Mouse (Mus musculus) MEL (cell line): ENCODE measurements around the gene Gm38392. TPM values are rescaled to one million over a fixed set of nuclear protein-coding genes. Genes with fewer than 3 reads are reported as not detected.

Experiments used
- DNase-seq: peaks from one replicate; pipeline ENCODE4 v3.0.0; 2011; ENCODE audit warnings: low read depth, low spot score
- H3K27ac ChIP-seq: 2 replicates; pipeline ENCODE4 v1.5.1; 2012; ENCODE audit warnings: low read depth, mild to moderate bottlenecking, control low read depth, low read length, moderate library complexity; ENCODE audit not compliant: control insufficient read depth
- H3K27me3 ChIP-seq, 2 experiments: fragments of 150-350 bp in 1 of 2; sonication (generic) in 1 of 2; 2 replicates each; pipeline ENCODE4 v1.6.1; 2012; ENCODE audit warnings: low read length in 2 of 2, mild to moderate bottlenecking in 2 of 2, improper control_type of control experiment in 1 of 2, moderate library complexity in 1 of 2; ENCODE audit not compliant: insufficient read depth in 2 of 2, control insufficient read depth in 1 of 2
- H3K36me3 ChIP-seq, 2 experiments: 2 replicates each; pipeline ENCODE4 v1.6.1; 2012 to 2014; ENCODE audit warnings: low read length in 2 of 2, improper control_type of control experiment in 1 of 2, inconsistent platforms in 1 of 2, mild to moderate bottlenecking in 1 of 2; ENCODE audit not compliant: insufficient read depth in 2 of 2, control insufficient read depth in 1 of 2
- H3K4me1 ChIP-seq, 2 experiments: fragments of 150-350 bp in 1 of 2; sonication (generic) in 1 of 2; 2 replicates each; pipeline ENCODE4 v1.6.1; 2012; ENCODE audit warnings: low read length in 2 of 2, improper control_type of control experiment in 1 of 2, mild to moderate bottlenecking in 1 of 2; ENCODE audit not compliant: insufficient read depth in 2 of 2, control insufficient read depth in 1 of 2
- H3K4me3 ChIP-seq, 2 experiments: fragments of 150-350 bp in 1 of 2; sonication (generic) in 1 of 2; 2 replicates each; pipeline ENCODE4 v1.5.1; 2012; ENCODE audit warnings: low read depth in 2 of 2, low read length in 2 of 2, mild to moderate bottlenecking in 2 of 2, moderate library complexity in 2 of 2, control low read depth in 1 of 2, improper control_type of control experiment in 1 of 2; ENCODE audit not compliant: control insufficient read depth in 1 of 2, insufficient read depth in 1 of 2
- H3K79me2 ChIP-seq: 2 replicates; pipeline ENCODE4 v1.6.1; 2012; ENCODE audit warnings: mild to moderate bottlenecking, low read length, moderate library complexity; ENCODE audit not compliant: control insufficient read depth, poor library complexity, insufficient read depth
- H3K9ac ChIP-seq: 2 replicates; pipeline ENCODE4 v1.6.1; 2012; ENCODE audit warnings: low read depth, mild to moderate bottlenecking, control low read depth, low read length, moderate library complexity; ENCODE audit not compliant: control insufficient read depth, poor library complexity, severe bottlenecking
- H3K9me3 ChIP-seq: fragments of 150-350 bp; sonication (generic); replicated peaks from 2 replicates; pipeline ENCODE4 v1.6.1; 2012; ENCODE audit warnings: mild to moderate bottlenecking, low read length, improper control_type of control experiment, moderate library complexity; ENCODE audit not compliant: insufficient read depth
- BHLHE40 ChIP-seq: IDR thresholded peaks from 2 replicates; pipeline ENCODE4 v1.6.1; 2012; ENCODE audit warnings: low read depth, mild to moderate bottlenecking, inconsistent platforms, low read length, improper control_type of control experiment, borderline replicate concordance
- CHD1 ChIP-seq: IDR thresholded peaks from 2 replicates; pipeline ENCODE4 v1.6.1; 2012; ENCODE audit warnings: low read depth, mild to moderate bottlenecking, inconsistent platforms, low read length, improper control_type of control experiment
- CHD2 ChIP-seq: IDR thresholded peaks from 2 replicates; pipeline ENCODE4 v1.6.1; 2011; ENCODE audit warnings: low read length, improper control_type of control experiment
- CTCF ChIP-seq, 3 experiments: IDR thresholded peaks in 2 of 3; conservative IDR thresholded peaks in 1 of 3; 2 replicates each; pipeline ENCODE4 v1.5.1; 2011 to 2012; ENCODE audit warnings: low read length in 3 of 3, low read depth in 2 of 3, mild to moderate bottlenecking in 2 of 3, improper control_type of control experiment in 1 of 3, inconsistent platforms in 1 of 3, mixed read lengths in 1 of 3, moderate library complexity in 1 of 3; ENCODE audit not compliant: control insufficient read depth in 1 of 3, insufficient read depth in 1 of 3, poor library complexity in 1 of 3, severe bottlenecking in 1 of 3
- GATA1 ChIP-seq: IDR thresholded peaks from 2 replicates; pipeline ENCODE4 v1.6.1; 2011; ENCODE audit warnings: low read depth, low read length, improper control_type of control experiment
- HCFC1 ChIP-seq: IDR thresholded peaks from 2 replicates; pipeline ENCODE4 v1.6.1; 2012; ENCODE audit warnings: low read depth, mild to moderate bottlenecking, inconsistent platforms, low read length, improper control_type of control experiment, moderate library complexity
- JUND ChIP-seq: IDR thresholded peaks from 2 replicates; pipeline ENCODE4 v1.6.1; 2011; ENCODE audit warnings: low read depth, mild to moderate bottlenecking, improper control_type of control experiment, low read length
- KAT2A ChIP-seq: conservative IDR thresholded peaks from 2 replicates; pipeline ENCODE4 v1.6.1; 2012; ENCODE audit warnings: low read depth, low read length, improper control_type of control experiment, inconsistent platforms
- MAX ChIP-seq: IDR thresholded peaks from 2 replicates; pipeline ENCODE4 v1.6.1; 2011; ENCODE audit warnings: low read length, improper control_type of control experiment
- MYB ChIP-seq: IDR thresholded peaks from 2 replicates; pipeline ENCODE4 v1.6.1; 2011; ENCODE audit warnings: mild to moderate bottlenecking, low read depth, low read length, improper control_type of control experiment
- NELFE ChIP-seq: IDR thresholded peaks from 2 replicates; pipeline ENCODE4 v1.6.1; 2011; ENCODE audit warnings: low read depth, low read length, improper control_type of control experiment
- NRF1 ChIP-seq: IDR thresholded peaks from 2 replicates; pipeline ENCODE4 v1.6.1; 2014; ENCODE audit warnings: low read depth, mild to moderate bottlenecking, inconsistent platforms, low read length, improper control_type of control experiment, moderate library complexity; ENCODE audit not compliant: poor library complexity, insufficient read depth, severe bottlenecking
- POLR2A ChIP-seq, 2 experiments: IDR thresholded peaks; 2 replicates each; pipeline ENCODE4 v1.6.1; 2011 to 2012; ENCODE audit warnings: low read length in 2 of 2, mild to moderate bottlenecking in 2 of 2, control low read depth in 1 of 2, improper control_type of control experiment in 1 of 2, low read depth in 1 of 2, moderate library complexity in 1 of 2; ENCODE audit not compliant: control insufficient read depth in 1 of 2, insufficient read depth in 1 of 2, poor library complexity in 1 of 2
- POLR2AphosphoS2 ChIP-seq: IDR thresholded peaks from 2 replicates; pipeline ENCODE4 v1.6.1; 2011; ENCODE audit warnings: low read length, improper control_type of control experiment
- POLR2AphosphoS5 ChIP-seq: IDR thresholded peaks from 2 replicates; pipeline ENCODE4 v1.6.1; 2012; ENCODE audit warnings: low read depth, borderline replicate concordance, mild to moderate bottlenecking, inconsistent platforms, low read length, moderate library complexity, mixed read lengths
- RAD21 ChIP-seq: IDR thresholded peaks from 2 replicates; pipeline ENCODE4 v1.6.1; 2011; ENCODE audit warnings: mild to moderate bottlenecking, low read depth, low read length, improper control_type of control experiment
- RCOR1 ChIP-seq: IDR thresholded peaks from 2 replicates; pipeline ENCODE4 v1.6.1; 2012; ENCODE audit warnings: low read depth, mild to moderate bottlenecking, inconsistent platforms, low read length, improper control_type of control experiment
- TAL1 ChIP-seq: IDR thresholded peaks from 2 replicates; pipeline ENCODE4 v1.6.1; 2012; ENCODE audit warnings: mild to moderate bottlenecking, inconsistent platforms, low read length, moderate library complexity, mixed read lengths
- TBP ChIP-seq: IDR thresholded peaks from 2 replicates; pipeline ENCODE4 v1.8.0; 2011; ENCODE audit warnings: low read depth, low read length, improper control_type of control experiment
- TCF12 ChIP-seq: IDR thresholded peaks from 2 replicates; pipeline ENCODE4 v1.6.1; 2014; ENCODE audit warnings: low read depth, mild to moderate bottlenecking, inconsistent platforms, low read length, improper control_type of control experiment, moderate library complexity
- USF1 ChIP-seq: IDR thresholded peaks from 2 replicates; pipeline ENCODE4 v1.6.1; 2014; ENCODE audit warnings: low read depth, mild to moderate bottlenecking, inconsistent platforms, low read length, improper control_type of control experiment, moderate library complexity
- USF2 ChIP-seq, 2 experiments: IDR thresholded peaks; 2 replicates each; pipeline ENCODE4 v1.6.1; 2011 to 2012; ENCODE audit warnings: improper control_type of control experiment in 2 of 2, low read length in 2 of 2, borderline replicate concordance in 1 of 2, inconsistent platforms in 1 of 2, low read depth in 1 of 2, mild to moderate bottlenecking in 1 of 2; ENCODE audit not compliant: insufficient read depth in 1 of 2
- ZC3H11A ChIP-seq: IDR thresholded peaks from 2 replicates; pipeline ENCODE4 v1.6.1; 2012; ENCODE audit warnings: low read depth, mild to moderate bottlenecking, inconsistent platforms, low read length, improper control_type of control experiment
- ZMIZ1 ChIP-seq: IDR thresholded peaks from 2 replicates; pipeline ENCODE4 v1.6.1; 2012; ENCODE audit warnings: low read depth, mild to moderate bottlenecking, inconsistent platforms, low read length, improper control_type of control experiment, moderate library complexity
- ZNF384 ChIP-seq: IDR thresholded peaks from 2 replicates; pipeline ENCODE4 v1.6.1; 2012; ENCODE audit warnings: low read depth, mild to moderate bottlenecking, inconsistent platforms, low read length, improper control_type of control experiment
- polyA plus RNA-seq, 2 experiments: library from polyadenylated mRNA; stranded (reverse) in 1 of 2; unstranded in 1 of 2; fragments of >175 nt in 1 of 2; fragments of >200 nt in 1 of 2; gene quantifications; 2 replicates each; pipeline versions ENCODE4 v1.2.1 to v1.2.4; 2012; ENCODE audit warnings: low replicate concordance in 2 of 2, low read depth in 1 of 2; ENCODE audit not compliant: insufficient read length in 2 of 2, insufficient read depth in 1 of 2, missing spikeins in 1 of 2
- total RNA-seq: library from RNA; depleted of rRNA; stranded (reverse); fragments of 300-350 nt; gene quantifications from 2 replicates; pipeline ENCODE4 v1.2.3, GENCODE M21; 2012

The Gm38392 gene
- total and polyA plus RNA-seq, 3 experiments, result 0.69 to 0.84 TPM; not detected in 1

DNA sequence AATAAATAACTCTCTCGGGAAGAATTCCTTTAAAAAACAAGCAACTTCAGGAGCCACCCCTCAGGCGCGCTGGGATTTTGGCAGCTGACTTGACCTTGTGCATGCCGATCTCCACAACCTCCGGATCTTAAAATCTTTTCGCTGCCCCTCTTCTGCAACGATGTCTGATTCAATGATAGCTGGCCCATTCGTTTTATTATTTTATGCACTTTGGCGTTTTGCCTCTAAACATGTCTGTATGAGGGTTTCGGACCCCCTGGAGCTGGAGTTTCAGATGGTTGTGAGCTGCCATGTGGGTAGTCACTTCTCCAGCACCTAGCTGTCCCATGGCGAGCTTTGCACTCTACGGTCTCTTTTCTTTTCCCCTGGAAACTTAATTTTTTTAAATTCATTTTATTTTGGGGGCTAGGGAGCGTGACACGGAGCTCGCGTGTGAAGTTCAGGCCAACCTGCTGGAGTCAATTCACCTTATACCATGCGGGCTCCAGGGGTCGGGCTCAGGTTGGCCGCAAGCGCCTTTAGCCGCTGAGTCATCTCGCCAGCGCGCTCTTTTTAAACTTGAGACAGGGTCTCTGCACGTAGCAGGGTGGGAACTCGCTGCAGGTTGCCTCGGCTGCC, 48.5 kb upstream of the Gm38392 start (continued):
- TF ChIP-seq TBP (no peak), CHD1 (peak; percentile 92; the same call in 1 of the 2 replicates), USF2 (IDR thresholded peaks at IDR 0.05; ENCODE audit: borderline replicate concordance in 1 of 2, insufficient read depth in 1 of 2, low read depth in 1 of 2, low read length in 2 of 2) (no peak), BHLHE40 (no peak), MAX (peak; percentile 84), MYB (peak; percentile 33; the same call in 1 of the 2 replicates), NELFE (no peak), CHD2 (no peak), NRF1 (no peak), KAT2A (no peak), RCOR1 (no peak), RAD21 (no peak), ZMIZ1 (no peak), POLR2AphosphoS2 (no peak), TAL1 (no peak), ZC3H11A (no peak), GATA1 (0 out of 2 replicates have a peak, but pooled peaks have one; percentile 3), TCF12 (no peak), POLR2AphosphoS5 (no peak), POLR2A (IDR thresholded peaks at IDR 0.05; ENCODE audit: control insufficient read depth in 1 of 2, insufficient read depth in 1 of 2, low read depth in 1 of 2, low read length in 2 of 2, poor library complexity in 1 of 2) (no peak), JUND (0 out of 2 replicates have a peak, but pooled peaks have one; percentile 46)
- TF ChIP-seq, all 39 proteins: peak for 11

DNA sequence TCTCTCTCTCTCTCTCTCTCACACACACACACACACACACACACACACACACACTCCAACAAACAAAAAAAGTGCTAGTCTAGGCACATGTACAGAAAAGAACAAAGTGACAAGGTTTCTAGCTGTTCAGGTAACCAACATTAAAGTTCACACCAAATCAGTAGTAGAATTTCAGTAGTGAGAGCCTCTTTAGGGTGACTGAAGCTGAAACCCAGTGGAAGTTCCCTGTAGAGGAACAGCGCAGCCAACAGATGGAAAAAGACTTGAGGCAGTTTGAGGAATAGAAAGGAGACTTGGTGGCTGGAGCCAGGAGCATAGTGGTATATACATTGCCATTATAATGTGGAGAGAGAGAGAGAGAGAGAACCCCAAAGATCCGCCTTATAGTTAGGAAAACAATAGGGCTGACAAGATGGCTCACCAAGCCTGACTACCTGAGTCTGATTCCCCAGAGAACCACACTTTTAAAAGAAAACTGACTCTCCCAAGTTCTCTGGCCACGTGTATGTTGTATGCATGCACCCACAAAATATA, 48.0 kb upstream of the Gm38392 start:
- Histone ChIP-seq H3K4me3 (peak overlapping the region; percentile 63 to 81), H3K79me2 (peaks cover 28% of the 10 kb centered on the region), H3K27me3 (no peaks in the 10 kb centered on the region), H3K9me3 (no peaks in the 10 kb centered on the region), H3K9ac (peak overlapping the region; percentile 85), H3K36me3 (peaks cover 0 to 26% of the 10 kb centered on the region in 2 experiments; a peak in 2 of 4 replicates), H3K27ac (peak overlapping the region; percentile 93), H3K4me1 (peaks cover 3 to 27% of the 10 kb centered on the region in 2 experiments; a peak in 3 of 4 replicates)
- DNase-seq, result peak; percentile 71
- TF ChIP-seq USF1 (no peak), HCFC1 (0 out of 2 replicates have a peak, but pooled peaks have one; percentile 17), RCOR1 (no peak), ZNF384 (no peak), POLR2AphosphoS2 (no peak), CTCF (IDR thresholded peaks at IDR 0.05 in 2 of 3, conservative IDR thresholded peaks at IDR 0.05 in 1 of 3; ENCODE audit: control insufficient read depth in 1 of 3, insufficient read depth in 1 of 3, low read depth in 2 of 3, low read length in 3 of 3, poor library complexity in 1 of 3, severe bottlenecking in 1 of 3) (no peak; a peak in 1 of 6 replicates), JUND (0 out of 2 replicates have a peak, but pooled peaks have one; percentile 48), ZMIZ1 (0 out of 2 replicates have a peak, but pooled peaks have one; percentile 7)
